Mouse (Mus musculus) inflammation-experienced regulatory T-cells, adult 6 months (primary cell): ENCODE measurements around the gene Endov. TPM values are rescaled to one million over a fixed set of nuclear protein-coding genes. Genes with fewer than 3 reads are reported as not detected.

Source experiments
- ATAC-seq: one replicate; pipeline ENCODE4 v1.8.0; 2017
- polyA plus RNA-seq, 3 experiments: library from polyadenylated mRNA; unstranded; fragments of 100-300 nt; shearing (Covaris generic); gene quantifications; one replicate each; pipeline ENCODE4 v1.2.1; 2017

Gene Endov
- polyA plus RNA-seq: 10 to 100 TPM in 2 of 3 experiments, 1 to 10 TPM in 1; 9.9 to 12.5 (median 12.1) TPM

DNA sequence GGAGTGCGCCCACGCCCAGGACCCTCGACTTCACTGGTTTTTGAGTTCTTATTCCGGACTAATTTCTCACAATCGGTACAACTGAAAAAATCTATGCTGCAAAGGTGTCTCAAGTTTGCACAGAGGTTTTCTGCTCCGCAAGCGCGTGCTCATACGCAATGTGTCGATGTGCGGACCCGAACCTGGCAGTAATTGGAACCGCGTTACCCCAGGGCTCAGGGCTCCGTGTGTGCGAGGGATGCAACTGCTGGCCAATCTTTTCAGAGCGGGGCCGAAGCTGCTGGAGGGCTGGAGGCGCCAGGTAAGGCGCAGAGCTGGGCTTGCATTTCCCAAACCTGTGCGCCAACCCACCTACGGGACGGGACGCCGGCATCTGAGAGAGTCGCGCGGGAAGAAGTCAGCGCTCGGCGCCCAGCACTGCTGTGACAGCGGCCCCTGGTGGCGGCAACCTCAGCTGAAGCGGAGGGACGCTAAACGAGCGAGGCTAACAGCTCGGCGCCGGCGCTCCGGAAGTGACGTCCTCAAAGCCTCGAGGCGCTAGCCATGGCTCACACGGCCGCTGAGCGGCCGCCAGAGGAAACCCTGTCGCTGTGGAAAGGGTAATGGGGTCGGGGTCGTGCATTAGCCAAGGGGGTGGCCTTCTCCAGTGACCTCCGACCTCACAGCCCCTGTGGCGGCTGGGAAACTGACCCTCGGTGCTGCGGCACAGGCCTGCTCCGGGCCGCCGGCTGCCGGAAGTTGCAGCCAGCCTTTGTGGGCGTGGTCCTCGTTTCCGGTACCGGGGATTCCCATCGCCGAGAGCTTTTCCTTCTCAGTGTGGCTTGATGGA is at the start of gene Endov:
TSS of gene Endov (plus strand) at position 487 of the 829 bp plus-strand sequence.
- ATAC-seq: peak; percentile 98

DNA sequence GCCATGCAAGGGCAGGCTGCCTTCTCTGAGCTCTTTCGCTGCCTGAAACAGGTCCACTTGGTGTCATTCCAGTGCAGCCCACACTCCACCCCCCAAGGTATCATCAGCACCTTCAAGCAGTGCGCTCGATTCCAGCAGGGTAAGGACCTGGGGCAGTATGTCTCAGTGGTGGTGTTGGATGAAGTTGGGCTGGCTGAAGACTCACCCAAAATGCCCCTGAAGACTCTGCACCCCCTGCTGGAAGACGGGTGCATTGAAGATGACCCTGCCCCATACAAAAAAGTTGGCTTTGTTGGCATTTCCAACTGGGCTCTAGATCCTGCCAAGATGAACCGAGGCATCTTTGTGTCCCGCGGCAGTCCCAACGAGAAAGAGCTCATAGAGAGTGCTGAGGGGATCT is 48.9 kb upstream of the Endov start:
- ATAC-seq: no peak

DNA sequence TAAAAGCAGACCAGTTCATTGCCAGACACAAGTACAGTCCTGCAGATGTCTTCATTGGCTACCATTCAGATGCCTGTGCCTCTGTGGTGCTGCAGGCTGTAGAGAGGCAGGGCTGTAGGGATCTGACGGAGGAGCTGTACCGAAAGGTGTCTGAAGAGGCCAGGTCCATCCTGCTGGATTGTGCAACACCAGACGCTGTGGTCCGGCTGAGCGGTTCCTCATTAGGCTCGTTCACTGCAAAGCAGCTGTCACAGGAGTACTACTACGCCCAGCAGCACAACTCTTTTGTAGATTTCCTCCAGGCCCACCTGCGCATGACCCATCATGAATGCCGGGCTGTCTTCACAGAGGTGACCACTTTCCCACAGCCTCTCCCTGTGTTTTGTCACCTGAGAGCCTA is 47.7 kb upstream of the Endov start:
- no peak for ATAC-seq

DNA sequence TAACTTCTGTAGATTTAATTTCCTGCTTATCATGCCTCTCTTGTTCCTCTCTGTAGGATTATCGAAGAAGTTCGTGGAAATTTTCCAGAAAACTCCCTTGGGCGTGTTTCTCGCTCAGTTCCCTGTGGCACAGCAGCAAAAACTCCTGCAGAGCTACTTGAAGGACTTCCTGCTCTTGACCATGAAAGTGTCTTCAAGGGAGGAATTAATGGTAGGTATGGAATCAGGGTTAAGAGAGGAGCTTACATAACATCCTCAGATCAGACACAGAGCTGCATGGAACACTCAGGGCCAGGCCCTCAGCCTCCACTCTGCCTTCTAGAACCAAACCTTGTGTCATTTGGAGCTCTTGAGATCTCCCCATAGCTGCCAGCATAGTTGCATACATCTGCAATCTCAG is 35.0 kb upstream of the Endov start:
- no peak for ATAC-seq

DNA sequence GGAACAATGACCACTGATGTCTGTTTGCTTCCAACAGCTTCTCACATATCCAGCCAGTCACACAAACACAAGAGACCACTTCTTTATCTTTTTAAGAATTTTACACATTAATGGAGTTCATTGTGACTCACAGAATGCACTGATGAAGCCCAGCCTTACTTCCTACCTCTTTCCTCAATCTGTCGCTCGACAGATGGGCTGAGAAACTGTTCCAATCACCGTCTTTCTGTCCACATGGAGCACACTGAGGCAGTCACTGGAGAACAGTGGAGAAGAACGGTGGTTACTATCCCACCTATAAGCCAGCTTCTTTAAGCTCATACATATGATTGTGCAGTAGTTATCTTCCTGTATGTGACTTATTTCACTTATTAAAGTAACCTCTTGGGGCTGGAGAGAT is 13.3 kb upstream of the Endov start:
- ATAC-seq: no peak

DNA sequence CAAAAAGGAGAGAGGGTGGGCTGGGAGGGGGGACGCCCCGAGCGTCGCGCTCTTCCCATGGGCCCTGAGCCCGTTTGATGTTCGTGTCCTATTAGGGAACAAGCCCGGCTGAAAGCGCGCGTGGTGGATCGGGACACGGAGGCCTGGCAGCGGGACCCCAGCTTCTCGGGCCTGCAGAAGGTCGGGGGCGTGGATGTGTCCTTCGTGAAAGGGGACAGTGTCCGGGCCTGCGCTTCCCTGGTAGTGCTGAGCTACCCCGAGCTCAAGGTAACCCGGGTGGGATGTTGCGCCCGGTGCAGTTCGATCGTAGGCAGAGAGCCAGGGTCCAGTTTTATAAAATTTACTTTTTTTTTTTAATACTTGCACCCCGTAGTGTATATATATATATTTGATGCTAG is 542 bp downstream of the Endov start:
- no peak for ATAC-seq

DNA sequence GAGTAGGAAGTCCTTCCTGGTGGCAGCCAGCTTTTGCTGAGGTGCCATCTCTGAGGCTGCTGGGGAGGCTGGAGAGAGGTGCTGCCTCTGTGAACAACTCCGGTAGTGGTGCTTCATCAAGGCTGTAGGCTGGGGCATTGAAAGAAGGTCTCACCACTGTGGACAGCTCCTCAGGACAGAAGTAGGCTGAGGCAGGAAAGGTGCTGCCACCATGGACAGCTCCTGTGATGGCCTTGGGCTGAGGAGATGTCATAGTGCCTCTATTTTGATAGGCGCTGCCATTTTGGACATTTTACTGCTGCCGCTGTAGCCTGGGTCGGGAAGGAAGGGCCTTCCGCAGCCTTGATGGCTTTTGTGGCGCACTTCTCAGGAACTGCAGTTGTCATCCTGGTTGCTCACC is 1.7 kb downstream of the Endov start:
- no peak for ATAC-seq

DNA sequence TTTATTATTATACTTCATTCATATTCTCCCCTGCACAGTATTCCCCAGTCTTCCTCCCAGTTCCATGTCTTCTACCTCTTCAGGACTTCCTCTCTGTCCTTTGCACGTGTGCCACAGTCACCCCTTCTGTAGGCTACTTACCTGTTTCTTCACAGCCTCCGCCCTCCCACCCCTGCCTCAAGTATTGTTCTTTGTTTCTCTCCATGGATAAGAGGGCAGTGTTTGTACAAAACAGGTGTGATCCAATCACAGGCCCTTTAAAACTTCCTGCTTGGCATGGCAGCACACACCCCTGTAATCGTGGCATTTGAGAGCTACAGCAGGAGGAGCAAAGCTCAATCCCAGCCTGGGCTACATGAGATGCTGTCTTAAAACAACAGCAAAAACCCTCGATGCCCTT is 2.4 kb downstream of the Endov start:
- ATAC-seq: no peak

DNA sequence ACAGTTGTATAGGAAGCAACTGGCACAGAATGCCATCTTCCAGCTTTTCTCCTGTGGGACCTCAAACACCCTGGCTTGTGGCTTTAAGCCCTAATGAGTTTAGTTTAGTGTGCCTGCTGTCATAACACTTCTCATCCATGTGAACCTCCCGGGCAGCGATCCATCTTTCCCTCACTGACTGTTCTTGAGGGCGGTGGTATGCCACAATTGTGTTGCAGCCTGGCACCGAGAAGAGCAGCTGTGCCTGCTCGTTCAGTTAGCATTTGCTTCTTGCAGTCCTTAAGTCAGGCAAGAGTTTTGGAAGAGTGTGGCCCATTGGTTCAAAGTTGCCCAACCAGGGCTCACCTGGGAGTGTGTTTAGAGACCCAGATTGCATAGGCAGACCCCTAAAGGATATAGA is 5.0 kb downstream of the Endov start:
- no peak for ATAC-seq

DNA sequence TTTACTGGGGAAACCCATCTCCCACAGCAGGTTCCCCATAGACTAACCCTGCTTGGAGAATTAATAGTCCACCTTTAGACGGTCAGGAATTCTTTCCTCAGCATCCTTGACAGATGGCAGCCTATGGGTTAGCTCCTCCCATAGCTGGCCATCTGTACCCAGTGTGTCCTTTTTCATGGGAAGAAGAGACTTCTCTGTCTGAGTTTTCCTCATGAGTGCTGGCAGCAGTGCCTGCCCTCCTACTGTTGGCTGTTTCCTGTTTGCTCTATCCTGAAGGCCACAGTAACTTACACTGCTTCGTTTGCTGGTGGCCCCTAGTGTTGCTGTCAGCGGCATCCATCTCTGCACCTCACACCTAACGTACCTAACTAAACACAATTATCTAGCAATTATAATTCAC is 6.3 kb downstream of the Endov start:
- ATAC-seq: no peak

DNA sequence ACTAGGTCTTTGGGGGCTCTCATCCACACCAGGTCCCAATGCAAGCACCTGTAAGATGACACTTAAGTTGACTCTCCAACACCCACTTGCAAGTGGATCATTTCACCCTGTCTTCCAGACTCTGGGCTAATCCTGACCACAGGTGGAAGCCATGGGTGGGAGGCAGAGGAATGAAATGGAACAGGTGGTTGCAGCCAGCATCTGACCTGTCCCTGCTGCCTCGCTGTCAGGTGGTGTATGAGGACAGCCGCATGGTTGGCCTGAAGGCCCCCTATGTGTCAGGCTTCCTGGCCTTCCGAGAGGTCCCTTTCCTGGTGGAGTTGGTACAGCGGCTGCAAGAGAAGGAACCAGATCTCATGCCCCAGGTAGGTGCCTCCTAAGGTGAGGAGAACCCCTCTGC is 8.2 kb downstream of the Endov start:
- no peak for ATAC-seq

DNA sequence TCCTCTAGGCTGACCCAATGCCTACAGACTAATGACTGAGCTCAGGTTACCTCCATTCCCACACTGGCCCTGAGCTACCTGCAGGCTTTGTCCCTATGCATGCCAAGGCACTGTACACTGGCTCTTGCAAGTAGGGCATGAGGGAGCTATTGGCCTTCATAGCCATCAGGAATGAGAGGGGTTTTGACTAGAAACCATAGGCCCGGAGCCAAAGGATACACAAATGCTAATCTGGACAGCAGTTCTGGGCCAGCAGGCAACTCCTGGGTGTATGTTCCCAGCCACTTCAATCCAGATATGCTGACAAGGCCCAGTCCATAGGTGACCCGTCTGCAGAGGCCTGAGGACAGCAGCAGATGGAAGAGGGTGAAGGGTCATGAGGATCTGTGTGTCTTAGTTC is 8.9 kb downstream of the Endov start:
- no peak for ATAC-seq

DNA sequence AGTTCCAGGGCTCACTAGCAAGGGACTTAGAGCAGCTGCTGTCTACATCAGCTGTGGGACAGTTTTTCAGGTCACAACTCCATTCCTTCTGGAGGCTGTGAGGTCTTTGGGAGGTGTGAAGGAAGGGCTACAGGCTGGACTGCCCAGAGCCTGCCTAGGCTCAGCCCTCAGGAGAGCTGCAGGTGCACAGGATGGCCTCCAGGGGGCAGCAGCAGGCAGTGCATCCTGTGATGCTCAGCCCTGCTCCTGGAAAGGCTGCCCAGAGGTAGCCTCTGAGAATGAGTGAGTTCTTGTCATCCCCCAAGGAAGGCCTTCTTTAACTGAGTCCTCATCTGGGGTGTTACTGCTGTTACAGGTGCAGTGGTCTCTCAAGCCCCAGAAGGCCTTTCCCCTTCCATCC is 12.5 kb downstream of the Endov start:
- ATAC-seq: no peak

DNA sequence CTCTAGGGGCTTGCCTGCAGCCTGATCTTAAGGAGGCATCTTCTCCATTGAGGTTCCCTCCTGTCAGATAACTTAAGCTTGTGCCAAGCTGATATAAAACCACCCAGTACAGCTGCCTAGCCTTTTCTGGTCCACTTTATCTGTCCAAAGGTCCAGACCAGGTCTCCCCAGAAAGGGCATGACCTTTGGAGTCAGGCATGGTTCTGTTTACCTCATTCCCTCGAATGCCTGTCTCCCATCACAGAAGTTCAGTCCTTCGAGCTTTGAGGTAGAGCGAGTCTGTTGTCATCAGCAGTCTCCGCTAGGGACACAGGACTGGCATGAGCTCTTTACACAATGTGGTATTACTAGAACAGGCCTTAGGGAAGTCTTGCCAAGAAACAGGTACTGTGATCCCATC is 15.2 kb downstream of the Endov start:
- no peak for ATAC-seq

DNA sequence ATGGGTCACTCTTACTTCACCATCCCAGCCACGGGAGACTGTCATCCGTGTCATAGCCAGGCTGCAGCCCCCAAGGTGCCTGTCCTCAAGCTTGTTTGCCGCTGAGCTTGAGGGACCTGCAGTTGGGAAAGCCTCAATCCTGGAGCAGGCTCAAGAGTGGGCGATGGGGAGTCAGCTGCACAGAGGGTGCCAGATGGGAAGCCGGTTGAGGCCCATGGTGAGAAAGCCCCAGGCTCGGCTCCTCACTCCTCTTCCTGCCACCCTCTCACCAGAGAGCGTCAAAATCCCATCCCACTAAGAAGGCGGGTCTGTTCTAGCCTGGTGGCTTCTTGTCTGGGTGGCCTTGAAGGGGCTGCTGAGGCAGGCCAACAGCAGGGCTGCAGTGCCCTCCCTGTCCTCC is 16.6 kb downstream of the Endov start:
- no peak for ATAC-seq

DNA sequence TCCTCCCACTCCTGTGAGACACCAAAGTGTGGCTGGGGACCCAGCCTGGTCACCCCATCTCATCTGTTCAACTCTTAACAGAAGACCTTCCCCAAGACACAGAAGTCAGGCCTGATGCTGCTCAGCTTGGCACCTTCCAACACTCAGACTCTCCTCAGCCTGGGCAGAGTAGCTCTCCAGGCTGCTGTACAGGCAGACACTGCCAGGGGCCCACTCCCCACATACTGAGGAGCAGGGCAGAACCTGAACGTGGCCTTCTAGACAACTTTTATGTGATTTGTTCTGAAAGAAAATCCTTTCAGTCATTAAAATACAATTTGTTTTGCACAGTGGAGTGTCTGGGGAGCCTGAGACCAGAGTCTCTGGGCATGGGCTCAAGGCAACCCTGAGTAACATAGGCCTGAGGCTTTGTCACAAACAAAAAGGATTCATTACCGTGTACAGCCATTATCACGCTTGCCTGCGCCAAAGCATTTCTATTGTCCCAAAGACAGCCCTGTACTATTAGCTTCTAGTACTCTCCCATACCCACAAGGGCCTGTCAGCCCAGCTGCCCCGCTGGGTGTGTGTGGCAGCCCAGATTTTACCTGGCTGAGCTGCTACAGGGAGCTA is 18.1 kb downstream of the Endov start:
- ATAC-seq: no peak

DNA sequence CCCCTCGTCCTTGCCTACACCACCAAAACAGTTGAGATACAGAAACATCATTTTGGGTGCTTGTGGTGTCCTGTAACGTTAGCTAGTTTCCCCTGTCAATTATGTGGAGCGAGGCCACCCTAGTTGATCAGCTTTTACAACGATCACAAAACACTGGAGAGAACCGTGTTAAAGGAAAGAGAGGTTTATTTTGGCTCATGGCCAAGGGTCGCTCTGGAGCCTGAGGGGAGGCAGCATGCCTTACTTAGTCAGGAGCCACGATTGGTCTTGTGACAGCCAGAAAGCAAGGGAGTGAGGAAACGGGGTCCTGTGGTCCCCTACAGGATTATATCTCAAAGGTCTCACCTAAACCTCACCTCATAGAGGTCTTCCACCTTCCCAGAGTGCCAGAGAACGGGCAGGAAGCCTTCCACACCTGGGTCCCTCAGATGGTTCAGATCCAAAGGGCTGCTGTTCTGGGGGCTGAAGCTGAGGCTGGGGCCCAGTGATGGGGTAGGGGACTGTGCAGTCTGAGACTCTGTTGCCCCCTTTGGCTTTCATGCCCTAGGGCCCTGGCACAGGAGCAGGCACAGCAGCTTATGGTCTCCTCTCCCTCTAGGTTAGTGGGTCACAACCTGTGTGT is 22.0 kb downstream of the Endov start:
- ATAC-seq: no peak

DNA sequence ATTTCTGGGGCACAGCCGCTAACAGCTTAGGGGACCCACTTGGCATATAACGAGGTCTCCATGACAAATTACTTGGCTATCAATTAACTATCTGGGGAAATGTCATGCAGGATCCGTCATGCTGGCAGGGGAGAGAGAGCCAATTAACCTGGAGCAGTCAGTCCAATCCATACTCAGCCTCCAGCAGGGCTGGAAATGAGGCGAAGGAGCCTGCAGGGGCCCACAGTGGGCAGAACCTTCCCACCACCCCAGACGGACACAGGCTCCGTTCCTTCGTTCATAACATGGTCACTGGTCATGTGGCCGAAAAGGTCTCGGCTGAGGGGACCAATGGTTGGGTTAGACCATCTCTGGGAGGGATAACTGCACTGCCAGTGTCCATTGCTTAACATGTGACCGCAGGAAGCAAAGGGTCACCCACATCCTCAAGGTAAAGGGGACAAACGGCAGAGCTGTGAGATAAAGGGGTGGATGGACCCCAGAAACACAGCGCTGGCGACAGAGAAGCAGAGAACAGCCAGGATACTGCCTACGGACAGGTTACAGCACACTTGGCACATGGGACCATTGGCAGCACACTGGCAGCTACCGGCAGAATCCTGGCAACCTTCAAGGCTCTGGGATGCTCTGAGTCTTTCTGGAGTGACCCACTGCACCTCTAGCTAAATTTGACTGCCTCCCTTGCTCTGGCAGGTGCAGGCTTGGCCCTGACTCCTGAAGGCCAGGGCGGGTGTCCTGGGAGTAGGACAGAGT is 23.1 kb downstream of the Endov start:
- ATAC-seq: no peak

DNA sequence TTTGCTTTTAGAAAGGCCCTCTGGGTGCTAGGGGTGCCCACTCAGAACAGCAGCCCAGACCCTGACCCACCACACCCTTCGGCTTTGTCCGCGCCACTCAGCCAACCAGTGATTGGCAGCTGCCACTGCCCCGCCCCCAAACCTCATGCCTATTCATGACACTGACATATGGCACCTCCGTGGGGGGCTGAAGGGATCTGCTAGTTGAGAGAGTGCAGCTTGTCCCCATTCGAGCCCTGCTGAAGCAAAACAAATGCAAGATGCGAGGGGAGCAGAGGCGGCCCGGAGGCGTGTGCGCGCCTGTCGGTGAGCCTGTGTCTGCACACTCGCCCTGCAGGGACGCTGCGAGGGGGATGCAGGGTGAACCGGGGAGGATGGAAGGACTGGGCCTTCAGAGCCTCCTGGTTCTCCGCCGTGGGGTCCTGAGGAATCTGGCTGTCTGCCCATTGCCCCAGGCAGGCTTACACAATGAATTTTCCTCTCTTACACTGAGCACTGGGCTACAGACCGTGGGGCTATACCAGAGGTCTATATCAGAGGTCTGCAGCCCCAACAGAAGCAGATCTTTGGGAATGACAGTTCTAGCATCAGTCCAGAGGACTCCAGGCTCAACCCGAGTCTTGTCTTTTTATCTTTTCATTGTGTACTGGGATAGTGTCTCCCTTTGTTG is 24.0 kb downstream of the Endov start:
- ATAC-seq: no peak

DNA sequence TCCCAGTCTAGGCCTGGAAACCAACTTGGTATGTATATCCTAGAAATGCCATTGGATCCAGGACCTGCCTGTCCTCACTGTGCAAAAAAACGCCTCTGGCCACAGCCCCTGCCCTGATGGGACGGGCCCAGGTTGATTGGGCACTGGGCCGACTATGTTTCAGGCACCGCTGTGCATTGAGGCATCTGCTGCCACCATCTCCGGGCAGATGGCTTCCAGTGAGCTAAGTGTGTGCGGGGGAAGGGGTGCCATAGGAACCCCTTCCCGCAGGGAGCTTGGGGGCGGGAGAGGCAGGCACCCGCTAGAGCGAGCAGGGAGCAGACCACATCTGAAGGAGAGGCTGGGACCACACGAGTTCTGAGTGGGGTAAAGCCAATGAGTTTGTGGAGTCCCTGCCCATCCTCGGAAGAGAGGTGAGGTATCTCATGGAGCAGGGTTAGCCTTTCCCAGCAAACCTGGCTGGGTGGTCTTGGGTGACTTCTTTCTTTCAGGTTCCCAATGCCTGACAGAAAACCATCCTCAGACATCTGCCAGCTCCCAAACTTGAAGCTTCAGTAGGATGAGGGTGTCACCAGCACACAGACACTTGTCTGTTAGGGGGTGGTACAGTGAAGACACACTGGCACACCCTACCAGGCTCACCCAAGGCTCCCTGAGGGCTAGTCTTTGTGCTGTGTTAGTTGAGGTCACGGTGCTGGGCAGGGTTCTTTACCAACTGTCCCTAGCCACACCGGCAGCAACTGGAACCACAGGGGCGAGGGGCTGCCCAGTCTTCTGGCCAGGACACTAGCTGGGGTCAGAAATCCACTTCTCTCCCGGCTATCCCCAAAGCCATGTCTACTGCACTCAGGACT is 24.9 kb downstream of the Endov start:
- no peak for ATAC-seq

DNA sequence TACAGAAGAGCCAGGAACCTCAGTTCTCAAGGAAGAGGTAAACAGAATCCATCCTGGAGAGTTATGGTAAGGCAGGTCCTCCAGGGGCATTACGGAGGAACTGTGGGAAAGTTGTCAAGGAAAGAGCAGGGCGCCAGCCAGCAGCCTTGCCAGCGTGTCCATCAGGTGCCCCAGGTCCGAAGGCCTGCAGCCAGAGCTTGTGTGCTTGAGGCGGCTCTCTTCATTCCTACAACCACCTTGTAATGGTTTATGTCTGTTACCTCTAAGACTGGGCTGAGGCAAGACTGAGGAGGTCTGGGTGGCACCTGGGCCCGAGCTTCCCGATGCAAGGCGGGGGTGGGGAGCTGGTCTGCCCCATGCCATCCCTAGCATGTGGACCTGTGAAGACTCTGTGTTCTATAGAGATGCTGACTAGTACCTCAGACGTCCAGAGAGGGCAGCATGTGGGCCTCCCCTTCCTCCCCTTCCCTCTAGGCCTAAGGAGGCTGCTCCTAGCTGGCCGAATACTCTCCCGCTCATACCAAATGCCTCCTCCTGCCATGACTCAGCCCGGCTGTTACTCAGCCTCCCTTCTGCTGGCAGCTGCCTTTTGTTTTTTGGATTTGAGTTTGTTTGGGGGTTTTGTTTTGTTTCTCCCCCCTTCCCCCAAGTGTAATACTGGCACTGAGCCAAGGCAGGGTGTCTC is 25.7 kb downstream of the Endov start:
- ATAC-seq: no peak
